Mouse (Mus musculus) embryonic facial prominence, embryonic 13.5 days (tissue): ENCODE measurements at regions not wholly inside any gene's neighbourhood (a gene's known extent, or its start where the extent isn't known, plus 50 kb on each side); places are given as distances from the start of the nearest gene placed in this dataset.

Experiments
- ATAC-seq: fragments of 200-750 bp; cut with Nextera tagmentation; 2 replicates; pipeline ENCODE4 v1.8.0; 2017; ENCODE audit warnings: low read depth; ENCODE audit not compliant: insufficient number of reproducible peaks, insufficient read depth, low FRiP score, low TSS enrichment
- H3K27ac ChIP-seq: fragments of 300-500 bp; sonication (generic); 2 replicates; pipeline ENCODE4 v1.5.1; 2015; ENCODE audit warnings: moderate library complexity, mild to moderate bottlenecking, inconsistent platforms
- H3K27me3 ChIP-seq: fragments of 300-500 bp; sonication (generic); 2 replicates; pipeline ENCODE4 v1.6.1; 2015; ENCODE audit warnings: mild to moderate bottlenecking, inconsistent platforms
- H3K36me3 ChIP-seq: fragments of 300-500 bp; sonication (generic); 2 replicates; pipeline ENCODE4 v1.6.1; 2015; ENCODE audit warnings: mild to moderate bottlenecking, inconsistent platforms
- H3K4me1 ChIP-seq: fragments of 300-500 bp; sonication (generic); 2 replicates; pipeline ENCODE4 v1.6.1; 2015; ENCODE audit warnings: inconsistent platforms
- H3K4me2 ChIP-seq: fragments of 300-500 bp; sonication (generic); 2 replicates; pipeline ENCODE4 v1.6.1; 2015; ENCODE audit warnings: moderate library complexity, mild to moderate bottlenecking, inconsistent platforms
- H3K4me3 ChIP-seq: fragments of 300-500 bp; sonication (generic); 2 replicates; pipeline ENCODE4 v1.5.1; 2015; ENCODE audit warnings: mild to moderate bottlenecking, inconsistent platforms
- H3K9ac ChIP-seq: fragments of 300-500 bp; sonication (generic); 2 replicates; pipeline ENCODE4 v1.6.1; 2015; ENCODE audit warnings: mild to moderate bottlenecking, inconsistent platforms
- H3K9me3 ChIP-seq: fragments of 300-500 bp; sonication (generic); 2 replicates; pipeline ENCODE4 v1.6.1; 2016; ENCODE audit warnings: inconsistent platforms
- WGBS: fragments of 180-500 bp; shearing (Covaris S2); methylation state at CpG from one replicate; pipeline ENCODE4 v1.1.7; 2015; ENCODE audit warnings: mixed read lengths; 5-methylcytosine and 5-hydroxymethylcytosine counted together

DNA sequence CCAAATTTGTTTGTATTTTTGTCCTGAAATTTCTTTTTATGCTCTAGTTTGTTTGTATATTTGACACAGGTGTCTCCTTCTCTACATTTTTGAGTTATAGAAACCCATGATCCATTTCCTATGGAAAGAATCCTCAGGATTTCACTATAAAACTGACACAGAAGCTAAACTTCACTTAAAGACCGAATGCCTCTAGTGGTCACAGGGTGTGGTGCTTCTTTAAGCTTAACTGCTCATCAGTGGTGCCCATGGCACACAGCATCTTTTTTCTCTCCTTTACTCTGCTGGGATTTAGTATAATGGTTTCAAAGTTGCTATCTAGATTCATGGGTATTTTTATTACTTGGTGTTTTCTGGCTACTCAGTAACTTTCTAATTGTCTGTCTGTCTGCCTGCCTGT lies 79.9 kb upstream of the Hdac4 start:
- H3K4me1 ChIP-seq, result peaks cover 4% of the 10 kb centered on the region; the same call in 1 of the 2 replicates
- no peaks in the 10 kb centered on the region for H3K9me3 ChIP-seq
- H3K27me3 ChIP-seq, result no peaks in the 10 kb centered on the region
- no peak overlapping the region for H3K4me2 ChIP-seq
- ATAC-seq, result no peak
- no peak overlapping the region for H3K4me3 ChIP-seq
- H3K36me3 ChIP-seq, result no peaks in the 10 kb centered on the region
- no peak overlapping the region for H3K27ac ChIP-seq
- no peak overlapping the region for H3K9ac ChIP-seq
- 88% methylated on average over 1 of the region's 1 CpGs for WGBS

DNA sequence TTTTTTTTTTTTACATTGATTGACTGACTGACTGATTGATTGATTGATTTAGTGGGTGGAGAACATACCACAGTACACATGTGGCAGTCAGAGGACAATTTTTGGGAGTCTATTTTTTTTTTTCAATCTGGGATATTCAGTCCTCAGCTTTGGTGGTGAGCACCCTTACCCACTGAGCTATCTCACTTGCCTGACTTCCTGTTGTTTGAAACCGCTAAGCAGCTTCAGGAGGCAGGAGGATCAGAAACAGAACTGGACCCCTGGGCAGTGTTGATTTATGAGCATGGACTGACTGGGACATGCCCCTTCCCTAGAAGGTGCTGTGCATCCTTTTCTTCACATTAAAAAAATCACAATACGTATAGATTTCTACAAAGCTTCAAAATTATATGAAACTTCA lies 78.3 kb upstream of the Hdac4 start:
- H3K27ac ChIP-seq, result no peak overlapping the region
- ATAC-seq, result no peak
- WGBS, result 79% methylated on average over 2 of the region's 2 CpGs
- no peak overlapping the region for H3K9ac ChIP-seq
- H3K4me1 ChIP-seq, result peaks cover 6% of the 10 kb centered on the region; the same call in 1 of the 2 replicates
- H3K36me3 ChIP-seq, result no peaks in the 10 kb centered on the region
- no peak overlapping the region for H3K4me2 ChIP-seq
- H3K9me3 ChIP-seq, result no peaks in the 10 kb centered on the region
- no peak overlapping the region for H3K4me3 ChIP-seq
- H3K27me3 ChIP-seq, result no peaks in the 10 kb centered on the region

DNA sequence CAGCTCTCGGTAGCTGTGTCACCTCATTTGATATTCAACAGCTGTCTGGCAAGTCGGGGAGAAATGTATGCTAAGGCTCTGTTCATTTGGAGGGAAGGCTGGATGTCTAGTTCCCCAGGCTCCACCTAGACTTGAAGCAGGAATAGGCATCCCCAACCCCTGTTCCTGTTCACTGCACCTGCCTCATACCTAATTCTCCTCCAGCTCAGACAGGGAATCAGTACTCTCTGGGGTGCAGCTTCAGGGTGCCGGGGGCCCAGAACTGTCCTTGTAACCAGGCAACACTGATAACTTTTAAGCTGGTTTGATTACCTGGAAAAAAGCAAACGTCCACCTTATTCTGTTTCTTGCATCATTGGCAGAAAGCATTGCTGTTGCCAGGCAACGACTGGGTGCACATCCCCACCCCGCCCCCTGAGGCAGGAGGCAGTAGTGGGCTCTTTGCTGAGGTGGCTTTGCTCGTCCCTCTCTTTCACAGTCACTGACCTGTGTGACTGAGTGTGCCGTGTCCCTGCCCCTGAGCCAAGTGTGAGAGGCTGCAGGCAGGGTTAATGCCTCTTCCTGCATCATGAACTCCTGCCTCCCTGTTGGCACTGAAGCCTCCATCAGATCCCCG lies 76.3 kb upstream of the Hdac4 start:
- ATAC-seq, result no peak
- 48% methylated on average over 9 of the region's 9 CpGs for WGBS
- H3K27ac ChIP-seq, result no peak overlapping the region
- H3K4me3 ChIP-seq, result no peak overlapping the region
- no peak overlapping the region for H3K9ac ChIP-seq
- H3K36me3 ChIP-seq, result no peaks in the 10 kb centered on the region
- H3K4me1 ChIP-seq, result peaks cover 6% of the 10 kb centered on the region; the same call in 1 of the 2 replicates
- no peak overlapping the region for H3K4me2 ChIP-seq
- no peaks in the 10 kb centered on the region for H3K9me3 ChIP-seq
- H3K27me3 ChIP-seq, result no peaks in the 10 kb centered on the region

DNA sequence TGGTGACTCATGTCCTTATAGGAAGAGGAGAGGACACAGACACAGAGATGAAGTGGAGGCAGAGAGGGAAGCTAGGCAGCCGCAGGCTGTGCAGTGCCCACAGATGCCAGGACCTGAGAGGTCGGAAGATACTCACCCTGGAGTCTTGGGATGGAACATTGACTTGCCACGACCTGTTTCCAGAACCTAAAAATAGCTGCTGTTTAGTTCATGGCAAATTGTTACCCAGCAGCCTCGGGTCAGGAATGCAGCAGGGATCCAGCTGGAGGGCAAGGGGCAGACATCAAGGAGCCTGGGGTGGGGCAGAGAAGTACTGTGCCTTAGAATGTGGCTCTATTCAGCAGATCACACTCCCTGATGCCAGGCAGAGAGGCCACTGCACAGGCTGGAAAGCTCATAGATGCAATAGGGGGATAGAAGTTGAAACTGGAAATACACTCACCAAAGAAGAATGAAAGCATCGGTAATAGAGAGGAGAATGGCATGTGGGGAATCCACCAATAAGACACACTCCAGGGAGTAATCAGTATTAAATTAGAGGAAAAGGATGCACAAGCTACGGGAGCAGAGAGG lies 75.1 kb upstream of the Hdac4 start:
- Histone ChIP-seq H3K9me3 (no peaks in the 10 kb centered on the region), H3K27ac (no peak overlapping the region), H3K4me2 (no peak overlapping the region), H3K36me3 (no peaks in the 10 kb centered on the region), H3K4me1 (peaks cover 6% of the 10 kb centered on the region; the same call in 1 of the 2 replicates), H3K4me3 (no peak overlapping the region), H3K27me3 (no peaks in the 10 kb centered on the region), H3K9ac (no peak overlapping the region)
- WGBS, result 26% methylated on average over 6 of the region's 6 CpGs
- no peak for ATAC-seq

DNA sequence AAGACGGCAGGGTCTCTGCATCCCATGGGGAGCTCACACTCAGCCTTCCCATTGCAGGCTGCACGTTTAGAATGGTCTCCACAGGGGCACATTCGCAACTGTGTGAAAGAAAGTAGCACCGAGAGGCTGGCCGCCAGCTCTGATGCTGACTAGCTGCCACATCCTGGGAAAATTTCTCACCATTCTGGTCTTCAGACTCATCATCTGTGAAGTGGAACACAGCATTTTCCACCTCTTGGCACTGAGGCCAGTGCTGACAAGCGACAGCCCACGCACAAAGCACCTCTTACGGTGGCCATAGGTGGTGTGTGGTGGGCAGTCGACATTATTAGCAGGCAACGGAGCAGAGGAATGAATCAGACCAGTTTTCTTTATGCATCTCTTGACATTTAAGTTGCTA lies 74.0 kb upstream of the Hdac4 start:
- Histone ChIP-seq H3K27ac (no peak overlapping the region), H3K9ac (no peak overlapping the region), H3K27me3 (no peaks in the 10 kb centered on the region), H3K4me3 (no peak overlapping the region), H3K4me1 (peaks cover 6% of the 10 kb centered on the region; the same call in 1 of the 2 replicates), H3K9me3 (no peaks in the 10 kb centered on the region), H3K36me3 (no peaks in the 10 kb centered on the region), H3K4me2 (no peak overlapping the region)
- no peak for ATAC-seq
- 64% methylated on average over 10 of the region's 10 CpGs for WGBS

DNA sequence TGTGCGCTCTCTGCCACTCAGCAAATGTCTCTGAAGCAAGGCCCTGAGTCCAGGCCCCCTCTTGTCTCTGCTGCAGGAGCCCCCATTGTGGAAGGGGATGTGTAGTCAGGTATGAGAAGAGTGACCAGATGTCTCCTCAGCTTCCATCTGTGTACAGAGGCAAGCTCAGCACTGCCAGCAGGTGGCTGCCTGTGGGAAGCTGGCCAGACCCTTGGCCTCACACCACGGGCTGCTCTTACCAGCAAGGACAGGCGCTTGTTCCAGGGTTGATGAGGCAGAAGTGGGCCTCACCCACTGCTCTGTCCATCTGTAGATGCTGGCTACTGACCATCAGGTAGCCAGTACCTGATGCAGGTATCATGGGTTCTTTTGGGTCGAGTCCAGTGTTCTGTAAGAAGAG lies 69.4 kb upstream of the Hdac4 start:
- Histone ChIP-seq H3K27ac (no peak overlapping the region), H3K4me3 (no peak overlapping the region), H3K36me3 (no peaks in the 10 kb centered on the region), H3K27me3 (no peaks in the 10 kb centered on the region), H3K4me1 (no peaks in the 10 kb centered on the region), H3K4me2 (no peak overlapping the region), H3K9ac (no peak overlapping the region), H3K9me3 (no peaks in the 10 kb centered on the region)
- 87% methylated on average over 4 of the region's 4 CpGs for WGBS
- ATAC-seq, result no peak

DNA sequence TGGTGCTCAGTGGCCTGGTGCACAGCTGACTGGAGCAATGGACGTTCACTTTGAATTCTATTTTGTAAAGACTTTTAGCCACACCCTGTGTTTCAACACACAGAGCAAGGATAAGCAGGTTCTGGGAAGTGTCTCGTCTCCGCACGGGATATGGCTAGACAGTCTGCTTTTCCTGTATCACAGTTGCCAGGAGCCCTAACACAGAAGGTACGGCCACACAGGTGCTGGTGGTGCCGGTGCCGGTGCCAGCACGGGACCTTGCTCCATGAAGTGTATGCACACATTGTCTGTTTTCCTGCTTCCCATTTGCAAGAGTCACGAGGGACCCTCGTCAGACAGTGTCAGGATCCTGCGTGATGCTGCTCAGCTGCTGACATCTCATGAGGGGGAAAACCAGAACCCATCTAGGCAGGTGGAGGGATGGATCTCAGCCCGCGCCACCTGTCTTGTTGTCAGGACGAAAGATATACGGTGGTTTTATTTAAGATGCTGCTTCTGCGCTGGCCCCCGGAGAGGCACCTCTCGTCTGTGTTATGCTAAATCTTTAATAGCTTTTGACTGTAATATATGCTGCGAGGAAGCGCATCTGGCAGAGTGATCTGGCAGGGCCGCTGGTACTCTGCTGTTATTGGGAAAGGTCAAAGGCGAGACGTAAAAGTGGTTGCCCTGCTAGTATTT lies 64.4 kb upstream of the Hdac4 start:
- H3K4me3 ChIP-seq, result no peak overlapping the region
- H3K9me3 ChIP-seq, result no peaks in the 10 kb centered on the region
- no peaks in the 10 kb centered on the region; the same call in 1 of the 2 replicates for H3K4me1 ChIP-seq
- no peak overlapping the region for H3K9ac ChIP-seq
- no peaks in the 10 kb centered on the region for H3K36me3 ChIP-seq
- no peak overlapping the region for H3K27ac ChIP-seq
- no peaks in the 10 kb centered on the region for H3K27me3 ChIP-seq
- 79% methylated on average over 23 of the region's 23 CpGs for WGBS
- no peak overlapping the region for H3K4me2 ChIP-seq
- no peak for ATAC-seq

DNA sequence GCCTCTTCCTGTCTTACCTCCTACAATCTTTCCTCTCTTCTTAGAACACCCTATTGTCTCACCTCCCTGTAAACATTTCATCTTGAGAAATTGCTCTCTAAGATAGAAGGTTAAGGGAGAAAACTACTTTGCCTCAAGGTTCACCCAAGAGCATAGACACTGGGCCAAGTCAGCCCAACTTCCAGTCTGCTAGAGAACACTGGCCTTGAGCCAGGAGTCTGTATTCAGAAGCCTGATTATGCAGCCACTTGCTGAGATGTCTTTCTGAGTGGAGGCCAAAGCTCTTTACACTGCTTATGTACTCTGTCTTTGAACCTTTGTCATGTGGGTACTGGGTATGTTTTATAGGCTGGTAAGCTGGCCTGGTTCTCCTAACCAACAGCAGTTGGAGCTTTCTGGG lies 62.5 kb upstream of the Hdac4 start:
- H3K9me3 ChIP-seq, result no peaks in the 10 kb centered on the region
- H3K27me3 ChIP-seq, result no peaks in the 10 kb centered on the region
- no peak overlapping the region for H3K4me2 ChIP-seq
- H3K27ac ChIP-seq, result no peak overlapping the region
- H3K9ac ChIP-seq, result no peak overlapping the region
- H3K4me3 ChIP-seq, result no peak overlapping the region
- no peaks in the 10 kb centered on the region for H3K36me3 ChIP-seq
- H3K4me1 ChIP-seq, result no peaks in the 10 kb centered on the region; the same call in 1 of the 2 replicates
- no peak for ATAC-seq

DNA sequence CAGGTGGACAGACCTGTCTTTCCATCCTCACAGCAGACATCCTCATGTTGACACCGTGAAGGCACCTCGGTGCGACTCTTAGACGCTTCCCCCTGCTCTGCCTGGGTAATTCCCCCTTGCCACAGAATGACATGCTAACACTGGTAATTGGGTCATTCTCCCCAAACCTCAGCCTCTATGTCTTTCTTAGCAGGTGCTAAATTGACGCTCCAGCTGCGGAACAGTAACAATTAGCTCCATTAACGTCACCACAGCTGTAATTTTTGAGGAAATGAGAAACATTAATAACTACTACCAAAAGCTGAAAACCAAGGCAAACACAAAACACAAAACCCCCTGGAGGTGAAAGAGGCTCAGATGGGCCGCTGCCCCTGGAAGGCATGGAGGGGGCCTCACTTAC lies 57.6 kb upstream of the Hdac4 start:
- Histone ChIP-seq H3K4me1 (no peaks in the 10 kb centered on the region; the same call in 1 of the 2 replicates), H3K9ac (no peak overlapping the region), H3K27ac (no peak overlapping the region), H3K4me2 (no peak overlapping the region), H3K4me3 (no peak overlapping the region), H3K36me3 (no peaks in the 10 kb centered on the region), H3K27me3 (no peaks in the 10 kb centered on the region), H3K9me3 (no peaks in the 10 kb centered on the region)
- no peak for ATAC-seq
- 73% methylated on average over 8 of the region's 8 CpGs for WGBS

DNA sequence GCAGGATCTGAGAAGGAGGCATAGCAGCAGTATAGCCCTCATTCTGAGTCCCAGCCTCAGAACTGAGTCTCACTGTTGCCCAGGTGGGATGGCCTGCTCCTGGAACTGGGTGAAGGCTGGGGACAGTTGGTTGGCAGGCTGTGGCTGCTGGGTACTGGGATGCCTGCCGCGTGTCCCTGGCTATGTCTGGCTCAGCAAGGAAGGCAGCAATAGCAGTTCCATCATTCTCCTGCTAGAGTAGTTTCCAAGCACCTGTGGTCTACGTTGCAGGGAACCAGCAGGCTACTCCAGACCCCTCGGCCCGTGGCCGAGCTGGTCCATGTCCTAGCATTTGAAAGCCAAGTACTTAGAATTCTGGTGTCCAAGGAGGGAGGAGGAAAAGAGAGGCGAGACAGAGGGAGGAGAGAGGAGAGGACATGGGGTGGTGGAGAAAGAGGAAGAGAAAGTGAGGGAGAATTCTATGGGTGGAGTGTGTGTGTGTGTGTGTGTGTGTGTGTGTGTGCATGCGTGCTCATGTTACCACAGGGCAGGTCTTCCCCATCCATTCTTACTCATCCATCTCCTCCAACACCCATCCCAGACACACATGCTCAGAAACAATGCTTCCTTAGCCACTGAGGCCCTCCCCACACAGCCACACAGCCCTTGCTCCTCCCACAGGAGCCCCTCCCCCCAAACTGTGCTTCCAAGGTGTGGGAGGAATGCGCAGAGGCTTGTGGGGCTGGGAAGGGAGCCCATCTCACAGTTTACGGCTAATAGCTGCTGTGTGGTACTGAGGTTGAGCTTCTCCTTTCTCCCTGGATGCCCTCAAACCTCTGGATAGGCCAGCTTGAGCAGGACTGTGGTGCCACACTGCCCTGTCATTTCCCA lies 55.3 kb upstream of the Hdac4 start:
- Histone ChIP-seq H3K4me1 (no peaks in the 10 kb centered on the region), H3K27ac (no peak overlapping the region), H3K4me3 (no peak overlapping the region), H3K4me2 (no peak overlapping the region), H3K9me3 (no peaks in the 10 kb centered on the region), H3K9ac (no peak overlapping the region), H3K27me3 (no peaks in the 10 kb centered on the region), H3K36me3 (no peaks in the 10 kb centered on the region)
- WGBS, result 77% methylated on average over 10 of the region's 10 CpGs
- ATAC-seq, result no peak
